In the genomic region with DNA sequence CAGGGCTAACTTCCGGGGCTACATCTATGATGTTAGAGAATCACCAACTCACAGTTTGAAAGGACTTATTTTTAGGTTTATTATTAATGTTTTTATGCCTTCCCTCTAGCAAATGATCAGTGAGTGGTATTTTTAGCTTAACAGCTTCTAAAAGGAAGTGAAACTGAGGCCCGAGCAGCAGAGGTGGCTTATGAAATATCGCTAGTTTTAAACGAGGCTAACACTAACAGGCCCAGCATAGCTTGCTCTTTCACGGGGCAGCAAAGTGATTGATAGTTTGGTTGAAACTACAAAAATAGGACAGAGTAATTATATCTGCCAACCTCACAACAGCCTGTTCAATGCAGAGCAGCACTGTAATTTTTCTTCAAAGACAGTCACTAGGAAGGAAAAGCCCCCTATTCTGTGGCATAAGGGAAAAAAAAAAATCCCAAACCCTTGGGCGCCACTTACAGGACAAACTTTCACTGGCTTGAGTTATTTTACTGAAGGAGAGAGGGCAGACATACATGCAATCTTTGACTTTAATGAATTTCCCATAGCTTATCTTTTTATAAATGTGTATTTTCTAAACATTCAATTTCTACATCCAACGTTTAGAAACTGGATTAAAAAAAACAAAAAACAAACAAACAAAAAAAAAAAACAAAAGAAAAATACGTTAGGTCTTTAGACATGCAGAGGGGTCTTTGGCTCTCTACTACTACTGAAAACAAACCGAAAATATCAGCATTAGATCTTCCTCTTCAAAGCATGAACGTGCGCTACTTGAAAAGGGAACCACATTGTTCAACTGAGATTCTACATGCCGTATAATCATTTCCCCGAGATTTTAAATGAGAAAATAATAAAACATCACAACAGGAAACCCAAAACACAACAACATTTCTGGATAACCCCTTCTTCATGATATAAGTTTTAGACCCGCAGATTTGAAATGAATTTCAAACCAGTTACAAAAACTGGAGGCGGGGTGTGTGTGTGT, we compare ENCODE assay signal across 9 mouse cellular contexts. TPM values are rescaled to one million over a fixed set of nuclear protein-coding genes. Genes with fewer than 3 reads are reported as not detected.
DNase-seq lines count a peak whose midpoint lies in the region; ATAC-seq lines count a peak whose summit lies in the region.
"Had no signal": no experiment of that assay in that cellular context is flagged by ENCODE, and none has a peak within 500 bp of the region (broad histone marks: within the 10 kb centered on the region; RNA-seq: fewer than 3 reads in every experiment).

No protein-coding gene starts in this region.

- peak overlapping the region; percentile 92 for H3K4me2 ChIP-seq in midbrain, embryonic 13.5 days (replicated peaks)
- H3K4me2 ChIP-seq in midbrain, embryonic 11.5 days, result no peak overlapping the region
- H3K4me2 ChIP-seq in liver, embryonic 11.5 days, result peak overlapping the region; percentile 95

- DNase-seq in midbrain, embryonic 11.5 days (ENCODE audit: low spot score, missing footprints), result no peak
- DNase-seq in liver, embryonic 11.5 days (ENCODE audit: low spot score), result no peak
- peak; percentile 87 for DNase-seq in splenic B cell, adult 2 months (ENCODE audit: low read depth, low spot score)
- no peak for DNase-seq in thymus, adult 18-20 months
- DNase-seq in left cerebral cortex, adult 11 months (ENCODE audit: low spot score), result no peak

- H3K4me3 ChIP-seq in erythroblast, embryonic 14.5 days (replicated peaks), result peak overlapping the region; percentile 94
- H3K4me3 ChIP-seq in midbrain, embryonic 13.5 days (replicated peaks), result peak overlapping the region; percentile 91; the same call in 1 of the 2 replicates
- no peak overlapping the region for H3K4me3 ChIP-seq in midbrain, embryonic 11.5 days (ENCODE audit: low read depth, low read length)
- H3K4me3 ChIP-seq in liver, embryonic 11.5 days (ENCODE audit: low read depth, low read length), result 0 out of 2 replicates have a peak overlapping the region, but pooled peaks have one; percentile 8

- H3K9me3 ChIP-seq in erythroblast, embryonic 14.5 days (ENCODE audit: control insufficient read depth, low read length), result no peaks in the 10 kb centered on the region
- no peaks in the 10 kb centered on the region for H3K9me3 ChIP-seq in midbrain, embryonic 13.5 days
- no peaks in the 10 kb centered on the region for H3K9me3 ChIP-seq in midbrain, embryonic 11.5 days (ENCODE audit: control insufficient read depth, low read length)
- no peaks in the 10 kb centered on the region for H3K9me3 ChIP-seq in liver, embryonic 11.5 days (ENCODE audit: control insufficient read depth, low read length)
- H3K9me3 ChIP-seq: midbrain, embryonic 12.5 days had no signal

- H3K27ac ChIP-seq in midbrain, embryonic 13.5 days, result no peak overlapping the region
- H3K27ac ChIP-seq in midbrain, embryonic 11.5 days (ENCODE audit: low read depth, low read length), result no peak overlapping the region
- H3K27ac ChIP-seq in liver, embryonic 11.5 days (ENCODE audit: low read depth, low read length), result no peak overlapping the region
- H3K27ac ChIP-seq: midbrain, embryonic 12.5 days had no signal

- no peak for ATAC-seq in erythroblast, adult 5-6 weeks (replicated peaks; ENCODE audit: low FRiP score, poor library complexity, severe bottlenecking)
- no peak for ATAC-seq in midbrain, embryonic 13.5 days
- ATAC-seq in midbrain, embryonic 11.5 days (ENCODE audit: low FRiP score), result no peak
- no peak for ATAC-seq in liver, embryonic 11.5 days (replicated peaks; ENCODE audit: low FRiP score)

- peaks cover 24% of the 10 kb centered on the region for H3K36me3 ChIP-seq in erythroblast, embryonic 14.5 days (ENCODE audit: control insufficient read depth)
- no peaks in the 10 kb centered on the region for H3K36me3 ChIP-seq in midbrain, embryonic 13.5 days
- H3K36me3 ChIP-seq in midbrain, embryonic 11.5 days (ENCODE audit: control insufficient read depth, insufficient read depth, low read length), result no peaks in the 10 kb centered on the region
- H3K36me3 ChIP-seq in liver, embryonic 11.5 days (ENCODE audit: control insufficient read depth, insufficient read depth, low read length), result no peaks in the 10 kb centered on the region
- no peaks in the 10 kb centered on the region; the same call in 1 of the 2 replicates for H3K36me3 ChIP-seq in splenic B cell, adult 2 months (ENCODE audit: control insufficient read depth, insufficient read depth, low read length, poor library complexity, severe bottlenecking)
- H3K36me3 ChIP-seq: midbrain, embryonic 12.5 days had no signal

- 71% methylated on average over 15 of the region's 15 CpGs for WGBS in midbrain, embryonic 13.5 days
- WGBS in midbrain, embryonic 11.5 days, result 71% methylated on average over 15 of the region's 15 CpGs
- WGBS in liver, embryonic 11.5 days, result 44% methylated on average over 15 of the region's 15 CpGs

- peaks cover 66% of the 10 kb centered on the region for H3K4me1 ChIP-seq in erythroblast, embryonic 14.5 days (ENCODE audit: control insufficient read depth)
- H3K4me1 ChIP-seq in midbrain, embryonic 13.5 days (replicated peaks), result peaks cover 48% of the 10 kb centered on the region
- peaks cover 5% of the 10 kb centered on the region; the same call in 1 of the 2 replicates for H3K4me1 ChIP-seq in midbrain, embryonic 11.5 days (ENCODE audit: control insufficient read depth, insufficient read depth, low read length)
- peaks cover 45% of the 10 kb centered on the region for H3K4me1 ChIP-seq in liver, embryonic 11.5 days (replicated peaks; ENCODE audit: control insufficient read depth, insufficient read depth, low read length)

- no peak overlapping the region for H3K9ac ChIP-seq in midbrain, embryonic 13.5 days (replicated peaks)
- no peak overlapping the region for H3K9ac ChIP-seq in midbrain, embryonic 11.5 days (ENCODE audit: low read length)
- H3K9ac ChIP-seq in liver, embryonic 11.5 days (ENCODE audit: low read depth, low read length), result 0 out of 2 replicates have a peak overlapping the region, but pooled peaks have one; percentile 13
- H3K9ac ChIP-seq: midbrain, embryonic 12.5 days had no signal

- H3K27me3 ChIP-seq in erythroblast, embryonic 14.5 days (ENCODE audit: control insufficient read depth), result peaks cover 27% of the 10 kb centered on the region
- peaks cover 7% of the 10 kb centered on the region for H3K27me3 ChIP-seq in midbrain, embryonic 13.5 days
- H3K27me3 ChIP-seq in midbrain, embryonic 11.5 days (ENCODE audit: control insufficient read depth, insufficient read depth, low read length), result no peaks in the 10 kb centered on the region; the same call in 1 of the 2 replicates
- H3K27me3 ChIP-seq in liver, embryonic 11.5 days (replicated peaks; ENCODE audit: control insufficient read depth, insufficient read depth, low read length), result 0 out of 2 replicates have a peak, but pooled peaks cover 4% of the 10 kb centered on the region
- H3K27me3 ChIP-seq in splenic B cell, adult 2 months (ENCODE audit: control insufficient read depth, insufficient read depth, low read length, poor library complexity, severe bottlenecking), result no peaks in the 10 kb centered on the region

RNA-seq across cellular contexts. Expression of a gene that starts 2.8 kb away (rescaled TPM):
- 1.5 and 2.1 TPM in 2 replicates for polyA plus RNA-seq in erythroblast, embryonic 14.5 days (2012)
- total RNA-seq in erythroblast, adult 5-6 weeks (2015; ENCODE audit: low replicate concordance), result 29.0 and 36.7 TPM in 2 replicates
- 40.0 and 79.6 TPM in 2 replicates for total RNA-seq in erythroblast, adult 5-6 weeks (2017; ENCODE audit: low replicate concordance)
- polyA plus RNA-seq in midbrain, embryonic 13.5 days (2015; fragmentation: Nextera tagmentation; extraction: Ambion mirVana), result 12.0 and 12.6 TPM in 2 replicates
- polyA plus RNA-seq in midbrain, embryonic 11.5 days (2014; fragmentation: Nextera tagmentation; extraction: Ambion mirVana), result 12.0 and 14.4 TPM in 2 replicates
- 19.8 and 20.6 TPM in 2 replicates for polyA plus RNA-seq in liver, embryonic 11.5 days (2014; fragmentation: Nextera tagmentation; extraction: Ambion mirVana)
